Mouse (Mus musculus): Measurements from ENCODE around the gene Chadl. TPM values are rescaled to one million over a fixed set of nuclear protein-coding genes. Genes with fewer than 3 reads are reported as not detected.

The Chadl gene
- polyA plus RNA-seq, 1 experiment, result 1.3 TPM

DNA sequence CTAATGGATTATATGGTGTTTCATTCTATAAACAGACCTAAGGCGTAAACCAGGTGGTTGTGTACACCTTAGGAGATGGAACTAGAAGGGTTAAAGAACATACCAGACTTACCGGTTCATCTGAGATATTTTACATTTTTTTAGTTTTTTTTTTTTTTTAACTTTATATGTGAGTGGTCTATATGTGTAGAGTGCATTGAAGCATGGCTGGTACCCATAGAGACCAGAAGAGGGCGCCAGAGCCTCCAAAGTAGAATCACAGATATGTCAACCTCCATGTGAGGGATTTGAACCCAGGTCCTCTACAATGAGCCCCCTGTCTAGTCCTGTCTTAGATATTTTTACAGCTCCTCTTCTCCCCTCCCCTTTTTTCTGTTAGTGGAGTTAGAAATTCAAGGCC, 760 bp upstream of the Chadl start:
- Histone ChIP-seq H3K79me2 (ENCODE audit: control insufficient read depth, insufficient read depth) (no peaks in the 10 kb centered on the region), H3ac (ENCODE audit: control insufficient read depth, insufficient read length) (no peak overlapping the region), H3K27me3 (ENCODE audit: control insufficient read depth, insufficient read depth, insufficient read length) (peaks cover 15% of the 10 kb centered on the region), H3K4me2 (ENCODE audit: low read depth) (no peak overlapping the region), H3K4me3 (no peak overlapping the region), H3K36me3 (ENCODE audit: control insufficient read depth, insufficient read depth) (no peaks in the 10 kb centered on the region)
- TF ChIP-seq TCF12 (IDR thresholded peaks at IDR 0.05; ENCODE audit: insufficient read depth, poor library complexity, severe bottlenecking) (no peak), MAX (IDR thresholded peaks at IDR 0.05; ENCODE audit: low read depth) (no peak), USF1 (IDR thresholded peaks at IDR 0.05; ENCODE audit: low read depth) (no peak), MYOD1 (IDR thresholded peaks at IDR 0.05; ENCODE audit: control insufficient read depth in 1 of 3, insufficient read length in 2 of 3, low read depth in 2 of 3) (no peak), POLR2AphosphoS2 (IDR thresholded peaks at IDR 0.05; ENCODE audit: insufficient read length, low read depth) (no peak), REST (IDR thresholded peaks at IDR 0.05; ENCODE audit: insufficient read depth, insufficient read length) (no peak), E2F4 (IDR thresholded peaks at IDR 0.05; ENCODE audit: insufficient read depth) (no peak), MYOG (IDR thresholded peaks at IDR 0.05; ENCODE audit: control insufficient read depth in 1 of 3, insufficient read depth in 1 of 3, insufficient read length in 2 of 3, low read depth in 2 of 3) (no peak), TCF3 (IDR thresholded peaks at IDR 0.05; ENCODE audit: insufficient read length, low read depth) (no peak), CEBPB (IDR thresholded peaks at IDR 0.05; ENCODE audit: insufficient read depth, poor library complexity, severe bottlenecking) (no peak), SRF (IDR thresholded peaks at IDR 0.05; ENCODE audit: control insufficient read depth, insufficient read length, low read depth) (no peak), POLR2A (IDR thresholded peaks at IDR 0.05; ENCODE audit: insufficient read length, low read depth) (no peak)

DNA sequence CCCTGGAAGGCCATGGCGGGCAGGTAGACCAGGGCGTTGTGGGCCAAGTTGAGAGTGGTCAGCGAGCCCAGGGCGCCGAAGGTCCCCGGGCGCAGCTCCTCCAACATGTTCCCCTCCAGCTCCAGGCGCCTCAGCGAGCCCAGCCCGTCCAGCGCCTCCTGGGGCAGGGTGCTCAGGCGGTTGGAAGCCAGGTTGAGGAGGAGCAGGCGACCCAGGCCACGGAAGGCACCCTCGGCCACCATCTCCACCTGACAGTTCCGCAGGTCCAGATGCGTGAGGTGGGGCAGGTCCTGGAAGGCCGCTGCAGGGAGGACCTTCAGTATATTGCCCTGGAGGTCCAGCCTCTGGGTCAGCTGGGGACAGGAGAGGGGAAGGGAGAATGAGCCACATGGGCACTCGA, 2.2 kb downstream of the Chadl start:
- Histone ChIP-seq H3K4me2 (ENCODE audit: low read depth) (peak overlapping the region; percentile 90), H3ac (ENCODE audit: control insufficient read depth, insufficient read length) (peak overlapping the region; percentile 40), H3K4me3 (no peak overlapping the region), H3K79me2 (ENCODE audit: control insufficient read depth, insufficient read depth) (no peaks in the 10 kb centered on the region), H3K36me3 (ENCODE audit: control insufficient read depth, insufficient read depth) (no peaks in the 10 kb centered on the region), H3K27me3 (ENCODE audit: control insufficient read depth, insufficient read depth, insufficient read length) (peaks cover 26% of the 10 kb centered on the region)
- TF ChIP-seq POLR2A (IDR thresholded peaks at IDR 0.05; ENCODE audit: insufficient read length, low read depth), result no peak
- TF ChIP-seq REST (IDR thresholded peaks at IDR 0.05; ENCODE audit: insufficient read depth, insufficient read length), result no peak
- TF ChIP-seq E2F4 (IDR thresholded peaks at IDR 0.05; ENCODE audit: insufficient read depth), result no peak
- TF ChIP-seq MYOG (IDR thresholded peaks at IDR 0.05; ENCODE audit: control insufficient read depth in 1 of 3, insufficient read depth in 1 of 3, insufficient read length in 2 of 3, low read depth in 2 of 3), result no peak
- TF ChIP-seq SRF (IDR thresholded peaks at IDR 0.05; ENCODE audit: control insufficient read depth, insufficient read length, low read depth), result no peak
- TF ChIP-seq MAX (IDR thresholded peaks at IDR 0.05; ENCODE audit: low read depth), result no peak
- TF ChIP-seq MYOD1 (IDR thresholded peaks at IDR 0.05; ENCODE audit: control insufficient read depth in 1 of 3, insufficient read length in 2 of 3, low read depth in 2 of 3), result no peak
- no peak for TF ChIP-seq TCF3 (IDR thresholded peaks at IDR 0.05; ENCODE audit: insufficient read length, low read depth)
- no peak for TF ChIP-seq CEBPB (IDR thresholded peaks at IDR 0.05; ENCODE audit: insufficient read depth, poor library complexity, severe bottlenecking)

DNA sequence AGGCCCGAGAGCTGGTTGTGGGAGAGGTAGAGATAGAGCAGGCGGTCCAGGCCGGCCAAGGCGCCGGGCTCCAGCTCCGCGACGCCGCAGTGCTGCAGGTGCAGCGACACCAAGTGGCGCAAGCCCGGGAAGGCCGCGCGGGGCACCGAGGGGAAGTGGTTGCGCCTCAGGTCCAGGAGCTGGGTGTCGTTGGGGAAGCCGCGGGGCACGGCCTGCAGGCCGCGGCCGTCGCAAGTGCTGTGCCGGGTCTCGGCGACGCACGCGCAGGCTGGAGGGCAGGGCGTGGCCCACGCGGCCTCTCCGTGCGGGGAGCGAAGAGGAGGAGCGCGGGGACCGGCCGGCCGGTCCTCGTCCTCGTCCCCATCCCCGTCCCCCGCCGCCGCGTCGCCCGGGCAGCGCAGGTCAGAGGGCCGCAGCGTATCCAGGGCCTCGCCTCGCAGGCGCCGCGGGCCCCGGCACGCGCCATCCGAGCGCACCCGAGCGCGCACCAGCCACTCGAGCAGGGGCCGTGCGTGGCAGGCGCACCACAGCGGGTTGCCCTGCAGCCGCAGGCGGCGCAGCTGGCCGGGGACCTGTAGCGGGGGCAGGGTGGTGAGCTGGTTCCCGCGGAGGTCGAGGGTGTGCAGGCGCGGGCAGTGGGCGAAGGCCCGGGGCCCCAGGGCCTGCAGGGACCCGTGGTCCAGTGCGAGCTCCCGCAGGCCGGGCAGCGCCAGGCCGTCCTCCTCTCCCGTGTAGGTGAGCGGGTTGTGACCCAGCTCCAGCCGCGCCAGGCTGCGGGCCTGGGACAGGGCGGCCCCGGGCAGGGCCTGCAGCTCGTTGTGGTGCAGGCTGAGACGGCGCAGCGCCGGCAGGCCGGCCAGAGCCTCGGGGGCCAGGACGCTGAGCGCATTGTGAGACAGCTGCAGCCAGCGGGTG, 2.9 kb downstream of the Chadl start:
- H3K4me2 ChIP-seq (ENCODE audit: low read depth), result peak overlapping the region; percentile 90
- peaks cover 26% of the 10 kb centered on the region for H3K27me3 ChIP-seq (ENCODE audit: control insufficient read depth, insufficient read depth, insufficient read length)
- H3K79me2 ChIP-seq (ENCODE audit: control insufficient read depth, insufficient read depth), result no peaks in the 10 kb centered on the region
- H3ac ChIP-seq (ENCODE audit: control insufficient read depth, insufficient read length), result peak overlapping the region; percentile 40
- no peak overlapping the region for H3K4me3 ChIP-seq
- no peaks in the 10 kb centered on the region for H3K36me3 ChIP-seq (ENCODE audit: control insufficient read depth, insufficient read depth)
- TF ChIP-seq SRF (IDR thresholded peaks at IDR 0.05; ENCODE audit: control insufficient read depth, insufficient read length, low read depth) (no peak), TCF12 (IDR thresholded peaks at IDR 0.05; ENCODE audit: insufficient read depth, poor library complexity, severe bottlenecking) (no peak), POLR2A (IDR thresholded peaks at IDR 0.05; ENCODE audit: insufficient read length, low read depth) (peak; percentile 43), REST (IDR thresholded peaks at IDR 0.05; ENCODE audit: insufficient read depth, insufficient read length) (no peak), USF1 (IDR thresholded peaks at IDR 0.05; ENCODE audit: low read depth) (no peak), MYOD1 (IDR thresholded peaks at IDR 0.05; ENCODE audit: control insufficient read depth in 1 of 3, insufficient read length in 2 of 3, low read depth in 2 of 3) (peak in 1 of 3 experiments; percentile 42), MAX (IDR thresholded peaks at IDR 0.05; ENCODE audit: low read depth) (no peak), POLR2AphosphoS2 (IDR thresholded peaks at IDR 0.05; ENCODE audit: insufficient read length, low read depth) (no peak), MYOG (IDR thresholded peaks at IDR 0.05; ENCODE audit: control insufficient read depth in 1 of 3, insufficient read depth in 1 of 3, insufficient read length in 2 of 3, low read depth in 2 of 3) (peak in 2 of 3 experiments; percentile 61 to 65), TCF3 (IDR thresholded peaks at IDR 0.05; ENCODE audit: insufficient read length, low read depth) (no peak), E2F4 (IDR thresholded peaks at IDR 0.05; ENCODE audit: insufficient read depth) (no peak)

DNA sequence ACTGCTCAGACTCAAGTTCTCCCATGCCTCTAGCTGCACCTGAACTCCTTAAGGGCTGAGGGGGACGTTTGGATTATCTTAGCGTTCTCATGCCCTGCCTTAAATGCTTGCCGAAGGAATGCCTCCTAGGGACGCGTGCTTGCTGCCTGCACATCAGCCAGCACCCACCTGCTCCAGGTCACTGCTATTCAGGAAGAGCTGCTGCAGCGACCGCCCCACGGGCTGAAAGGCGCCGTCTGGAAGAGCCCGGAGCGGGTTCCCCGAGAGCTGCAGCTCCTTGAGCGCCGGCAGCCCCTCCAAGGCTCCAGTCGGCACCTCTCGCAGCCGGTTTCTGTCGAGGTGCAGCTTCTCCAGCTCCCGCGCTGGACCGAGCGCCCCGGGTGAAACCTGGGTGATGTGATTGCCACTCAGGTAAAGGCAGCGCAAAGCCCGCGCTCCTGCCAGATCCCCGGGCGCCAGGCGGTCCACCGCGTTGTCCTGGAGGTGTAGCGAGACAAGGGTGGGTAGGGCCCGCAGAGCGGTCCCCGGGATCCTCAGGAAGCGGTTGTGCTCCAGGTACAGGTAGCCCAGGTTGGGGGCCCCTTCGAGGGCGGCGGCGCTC, 3.6 kb downstream of the Chadl start:
- peak overlapping the region; percentile 90 for H3K4me2 ChIP-seq (ENCODE audit: low read depth)
- no peak overlapping the region for H3K4me3 ChIP-seq
- H3ac ChIP-seq (ENCODE audit: control insufficient read depth, insufficient read length), result peak overlapping the region; percentile 40
- no peaks in the 10 kb centered on the region for H3K79me2 ChIP-seq (ENCODE audit: control insufficient read depth, insufficient read depth)
- H3K36me3 ChIP-seq (ENCODE audit: control insufficient read depth, insufficient read depth), result no peaks in the 10 kb centered on the region
- no peak for TF ChIP-seq CEBPB (IDR thresholded peaks at IDR 0.05; ENCODE audit: insufficient read depth, poor library complexity, severe bottlenecking)
- TF ChIP-seq MYOD1 (IDR thresholded peaks at IDR 0.05; ENCODE audit: control insufficient read depth in 1 of 3, insufficient read length in 2 of 3, low read depth in 2 of 3), result no peak
- no peak for TF ChIP-seq USF1 (IDR thresholded peaks at IDR 0.05; ENCODE audit: low read depth)
- no peak for TF ChIP-seq E2F4 (IDR thresholded peaks at IDR 0.05; ENCODE audit: insufficient read depth)
- no peak for TF ChIP-seq TCF3 (IDR thresholded peaks at IDR 0.05; ENCODE audit: insufficient read length, low read depth)
- no peak for TF ChIP-seq POLR2A (IDR thresholded peaks at IDR 0.05; ENCODE audit: insufficient read length, low read depth)
- no peak for TF ChIP-seq TCF12 (IDR thresholded peaks at IDR 0.05; ENCODE audit: insufficient read depth, poor library complexity, severe bottlenecking)
- no peak for TF ChIP-seq REST (IDR thresholded peaks at IDR 0.05; ENCODE audit: insufficient read depth, insufficient read length)
- no peak for TF ChIP-seq MYOG (IDR thresholded peaks at IDR 0.05; ENCODE audit: control insufficient read depth in 1 of 3, insufficient read depth in 1 of 3, insufficient read length in 2 of 3, low read depth in 2 of 3)
- TF ChIP-seq POLR2AphosphoS2 (IDR thresholded peaks at IDR 0.05; ENCODE audit: insufficient read length, low read depth), result no peak
- no peak for TF ChIP-seq SRF (IDR thresholded peaks at IDR 0.05; ENCODE audit: control insufficient read depth, insufficient read length, low read depth)
- TF ChIP-seq MAX (IDR thresholded peaks at IDR 0.05; ENCODE audit: low read depth), result no peak
- H3K27me3 ChIP-seq (ENCODE audit: control insufficient read depth, insufficient read depth, insufficient read length), result peaks cover 26% of the 10 kb centered on the region
